Mouse (Mus musculus) midbrain, embryonic 11.5 days (tissue): ENCODE results near the gene Slc41a2. TPM values are rescaled to one million over a fixed set of nuclear protein-coding genes. Genes with fewer than 3 reads are reported as not detected.

Experiments used
- ATAC-seq: fragments of 200-750 bp; cut with Nextera tagmentation; 2 replicates; pipeline ENCODE4 v1.8.0; 2017; ENCODE audit warnings: moderate TSS enrichment, moderate library complexity; ENCODE audit not compliant: low FRiP score
- DNase-seq: peaks from one replicate; pipeline ENCODE4 v3.0.0; 2015; ENCODE audit warnings: low spot score; ENCODE audit errors: missing footprints
- H3K27ac ChIP-seq: fragments of 300-500 bp; sonication (generic); 2 replicates; pipeline ENCODE4 v1.5.1; 2014; ENCODE audit warnings: low read depth, low read length
- H3K27me3 ChIP-seq: fragments of 300-500 bp; sonication (generic); 2 replicates; pipeline ENCODE4 v1.6.1; 2014; ENCODE audit warnings: mild to moderate bottlenecking, low read length, moderate library complexity, mixed read lengths; ENCODE audit not compliant: control insufficient read depth, insufficient read depth
- H3K36me3 ChIP-seq: fragments of 300-500 bp; sonication (generic); 2 replicates; pipeline ENCODE4 v1.6.1; 2014; ENCODE audit warnings: mild to moderate bottlenecking, low read length, moderate library complexity, mixed read lengths; ENCODE audit not compliant: control insufficient read depth, insufficient read depth
- H3K4me1 ChIP-seq: fragments of 300-500 bp; sonication (generic); 2 replicates; pipeline ENCODE4 v1.6.1; 2014; ENCODE audit warnings: low read length; ENCODE audit not compliant: control insufficient read depth, insufficient read depth
- H3K4me2 ChIP-seq: fragments of 300-500 bp; sonication (generic); 2 replicates; pipeline ENCODE4 v1.6.1; 2014; ENCODE audit warnings: mild to moderate bottlenecking, moderate library complexity
- H3K4me3 ChIP-seq: fragments of 300-500 bp; sonication (generic); 2 replicates; pipeline ENCODE4 v1.5.1; 2014; ENCODE audit warnings: low read depth, low read length
- H3K9ac ChIP-seq: fragments of 300-500 bp; sonication (generic); 2 replicates; pipeline ENCODE4 v1.6.1; 2014; ENCODE audit warnings: low read length
- H3K9me3 ChIP-seq: fragments of 300-500 bp; sonication (generic); 2 replicates; pipeline ENCODE4 v1.6.1; 2016; ENCODE audit warnings: low read length; ENCODE audit not compliant: control insufficient read depth
- WGBS: fragments of 180-500 bp; shearing (Covaris S2); extraction: QIAGEN DNeasy Blood & Tissue Kit; methylation state at CpG from one replicate; pipeline ENCODE4 v1.1.7; 2014; 5-methylcytosine and 5-hydroxymethylcytosine counted together
- polyA plus RNA-seq: library from polyadenylated mRNA; unstranded; fragments of >200 nt; fragmentation: Nextera tagmentation; extraction: Ambion mirVana; gene quantifications from 2 replicates; pipeline ENCODE4 v1.2.1, GENCODE M21; 2014

The Slc41a2 gene
- polyA plus RNA-seq, 1 experiment from 2014 or later, result 1.7 TPM

- WGBS, result 69% methylated on average over 2 of the region's 2 CpGs
- DNase-seq, result no peak
- H3K4me3 ChIP-seq, result no peak overlapping the region
- H3K4me1 ChIP-seq, result no peaks in the 10 kb centered on the region
- no peak overlapping the region for H3K27ac ChIP-seq
- no peak overlapping the region for H3K9ac ChIP-seq
- no peak overlapping the region for H3K4me2 ChIP-seq
- H3K9me3 ChIP-seq, result no peaks in the 10 kb centered on the region
- no peaks in the 10 kb centered on the region for H3K27me3 ChIP-seq
- no peaks in the 10 kb centered on the region for H3K36me3 ChIP-seq
- ATAC-seq, result no peak
Observed at GRCm38 (mm10) chr10:83343828-83344685, 6.4 kb upstream of the Slc41a2 start.

- ATAC-seq, result no peak
Observed at GRCm38 (mm10) chr10:83343171-83343570, 5.5 kb upstream of the Slc41a2 start.

GRCm38 (mm10) chr10:83341226-83341625 lies 3.5 kb upstream of the Slc41a2 start:
- DNase-seq (no peak), ATAC-seq (no peak)
- whole genome bisulfite sequencing, result 29% methylated on average over 2 of the region's 2 CpGs
- Histone ChIP-seq H3K4me3 (no peak overlapping the region), H3K27ac (no peak overlapping the region), H3K4me2 (no peak overlapping the region), H3K9ac (no peak overlapping the region), H3K4me1 (peaks cover 5% of the 10 kb centered on the region), H3K9me3 (no peaks in the 10 kb centered on the region), H3K27me3 (peaks cover 17% of the 10 kb centered on the region), H3K36me3 (no peaks in the 10 kb centered on the region)

More at GRCm38 (mm10) chr10:83343171-83343570, 5.5 kb upstream of the Slc41a2 start:
- Histone ChIP-seq H3K4me1 (no peaks in the 10 kb centered on the region), H3K9me3 (no peaks in the 10 kb centered on the region), H3K27me3 (peaks cover 3% of the 10 kb centered on the region), H3K36me3 (no peaks in the 10 kb centered on the region), H3K4me3 (no peak overlapping the region), H3K27ac (no peak overlapping the region), H3K9ac (no peak overlapping the region), H3K4me2 (no peak overlapping the region)
- 87% methylated on average over 5 of the region's 5 CpGs for WGBS
- DNase-seq, result no peak

DNA sequence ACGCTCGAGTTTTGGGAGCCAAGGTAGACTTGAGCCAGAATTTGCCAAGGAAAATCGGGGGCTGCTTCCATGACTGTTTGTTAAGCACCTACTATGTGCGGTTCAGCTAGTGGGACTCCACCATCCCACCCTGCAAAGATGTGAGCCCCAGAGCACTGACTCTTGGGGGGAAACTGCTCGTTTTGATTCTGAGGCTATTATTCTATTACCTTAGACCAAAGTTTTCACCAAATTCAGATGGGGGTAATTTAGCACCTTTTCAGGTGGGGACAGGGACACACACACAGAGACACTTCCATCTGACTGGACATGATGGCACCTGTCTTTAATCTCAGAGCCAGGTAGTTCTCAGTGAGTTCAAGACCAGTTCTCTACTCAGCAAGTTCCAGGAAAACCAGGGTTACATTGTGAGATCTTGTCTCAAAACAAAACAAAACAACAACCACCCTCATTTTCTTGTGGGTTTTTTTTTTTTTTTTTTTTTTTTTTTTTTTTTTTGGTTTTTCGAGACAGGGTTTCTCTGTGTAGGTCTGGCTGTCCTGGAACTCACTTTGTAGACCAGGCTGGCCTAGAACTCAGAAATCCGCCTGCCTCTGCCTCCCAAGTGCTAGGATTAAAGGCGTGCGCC lies 403 bp upstream of the Slc41a2 start:
- Histone ChIP-seq H3K27ac (no peak overlapping the region), H3K9me3 (no peaks in the 10 kb centered on the region)

DNA sequence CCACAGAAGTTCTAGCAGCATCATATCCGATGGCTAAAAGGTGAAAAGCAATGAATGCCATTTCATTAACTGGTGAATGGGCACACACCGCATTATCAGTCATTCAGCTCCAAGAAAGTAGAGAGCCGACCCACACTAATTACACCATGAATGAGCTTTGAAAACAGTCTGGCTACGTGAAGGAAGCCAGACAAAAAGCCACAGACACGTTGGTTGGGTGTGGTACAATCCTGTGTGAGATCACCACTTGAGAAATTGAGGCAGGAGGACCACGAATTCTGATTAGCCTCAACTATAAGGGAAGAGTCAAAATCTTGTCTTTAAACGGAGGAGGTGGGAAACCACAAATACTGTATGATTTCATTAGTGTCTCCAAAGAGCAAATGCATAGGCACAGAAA lies 1.3 kb downstream of the Slc41a2 start:
- Histone ChIP-seq H3K4me1 (peaks cover 5% of the 10 kb centered on the region), H3K36me3 (no peaks in the 10 kb centered on the region), H3K4me3 (no peak overlapping the region), H3K9ac (no peak overlapping the region), H3K27me3 (peaks cover 27% of the 10 kb centered on the region), H3K27ac (no peak overlapping the region), H3K4me2 (no peak overlapping the region), H3K9me3 (no peaks in the 10 kb centered on the region)
- WGBS, result 35% methylated on average over 7 of the region's 7 CpGs
- DNase-seq, result no peak
- no peak for ATAC-seq

More for the DNA sequence above, 403 bp upstream of the Slc41a2 start:
- ATAC-seq, result no peak; the same call in 1 of the 2 replicates
- Histone ChIP-seq H3K4me1 (peaks cover 5% of the 10 kb centered on the region), H3K4me2 (peak overlapping the region; percentile 93), H3K36me3 (no peaks in the 10 kb centered on the region), H3K4me3 (peak overlapping the region; percentile 59), H3K9ac (peak overlapping the region; percentile 67), H3K27me3 (peaks cover 27% of the 10 kb centered on the region)
- WGBS, result 48% methylated on average over 8 of the region's 9 CpGs
- peak; percentile 85 for DNase-seq

DNA sequence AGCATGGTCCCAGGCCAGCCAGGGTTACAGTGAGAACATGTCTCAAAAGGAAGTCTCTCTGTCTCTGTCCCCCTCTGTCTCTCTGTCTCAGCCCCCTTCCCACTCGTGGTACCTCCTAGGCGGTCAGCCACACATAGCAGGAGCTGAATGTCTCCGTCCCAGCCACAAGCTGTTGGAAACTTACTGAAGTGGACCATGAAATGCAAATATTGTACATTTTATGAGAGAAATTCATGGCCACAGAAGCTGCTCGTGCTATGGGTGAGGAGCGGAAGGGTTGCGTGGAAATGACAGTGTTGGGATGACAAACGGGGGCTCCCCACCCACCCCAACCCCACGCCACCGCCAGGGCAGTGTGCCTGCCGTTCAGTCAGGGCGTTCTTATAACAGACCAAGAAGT lies 5.1 kb downstream of the Slc41a2 start:
- no peak for ATAC-seq
- Histone ChIP-seq H3K36me3 (no peaks in the 10 kb centered on the region), H3K9ac (no peak overlapping the region), H3K4me1 (peaks cover 3% of the 10 kb centered on the region; the same call in 1 of the 2 replicates), H3K9me3 (no peaks in the 10 kb centered on the region), H3K27ac (no peak overlapping the region), H3K4me3 (no peak overlapping the region), H3K27me3 (peaks cover 19% of the 10 kb centered on the region), H3K4me2 (no peak overlapping the region)
- no peak for DNase-seq
- WGBS, result 89% methylated on average over 11 of the region's 11 CpGs

GRCm38 (mm10) chr10:83331811-83332210 lies 5.9 kb downstream of the Slc41a2 start:
- Histone ChIP-seq H3K36me3 (no peaks in the 10 kb centered on the region), H3K4me1 (no peaks in the 10 kb centered on the region), H3K27me3 (peaks cover 14% of the 10 kb centered on the region), H3K27ac (no peak overlapping the region), H3K9ac (no peak overlapping the region), H3K4me3 (no peak overlapping the region), H3K9me3 (no peaks in the 10 kb centered on the region), H3K4me2 (no peak overlapping the region)
- WGBS, result 92% methylated on average over 5 of the region's 5 CpGs
- DNase-seq, result no peak
- no peak for ATAC-seq

- Histone ChIP-seq H3K27me3 (peaks cover 4% of the 10 kb centered on the region), H3K27ac (no peak overlapping the region), H3K4me1 (no peaks in the 10 kb centered on the region), H3K4me2 (no peak overlapping the region), H3K4me3 (no peak overlapping the region), H3K9ac (no peak overlapping the region), H3K9me3 (no peaks in the 10 kb centered on the region), H3K36me3 (no peaks in the 10 kb centered on the region)
- ATAC-seq (no peak), DNase-seq (no peak)
- WGBS, result 78% methylated on average over 6 of the region's 6 CpGs
Observed at GRCm38 (mm10) chr10:83330336-83330735, 7.3 kb downstream of the Slc41a2 start.

GRCm38 (mm10) chr10:83328791-83329190 lies 8.9 kb downstream of the Slc41a2 start:
- H3K27me3 ChIP-seq, result no peaks in the 10 kb centered on the region
- no peaks in the 10 kb centered on the region for H3K36me3 ChIP-seq
- DNase-seq (no peak), ATAC-seq (no peak)
- WGBS, result 81% methylated on average over 5 of the region's 5 CpGs
- H3K4me1 ChIP-seq, result no peaks in the 10 kb centered on the region
- no peaks in the 10 kb centered on the region for H3K9me3 ChIP-seq
- no peak overlapping the region for H3K9ac ChIP-seq
- H3K4me3 ChIP-seq, result no peak overlapping the region
- no peak overlapping the region for H3K27ac ChIP-seq
- H3K4me2 ChIP-seq, result no peak overlapping the region
